Mouse (Mus musculus): ENCODE results near the gene Rhox4a2.
"Not testable (repeated sequence)": the region's sequence is repeated elsewhere in the genome, so short reads cannot be mapped to it uniquely, and the experiment has no call there.

The Rhox4a2 gene

GRCm38 (mm10) chrX:37390548-37390947 lies at the start of gene Rhox4a2:
Gene Rhox4a2, plus strand, starts transcription at chrX:37390848.
- in situ Hi-C loops (cut with MboI, MseI): loop anchor here (10.0 kb wide), 1 partner anchor 104 kb away; the partner anchor contains the start of gene Rhox2d

GRCm38 (mm10) chrX:37379728-37380127 lies 10.9 kb upstream of the Rhox4a2 start, which contains the start of gene Rhox3a2:
Gene Rhox3a2, plus strand, starts transcription at chrX:37380028.
- in situ Hi-C loops (cut with MboI, MseI): not testable (repeated sequence)

GRCm38 (mm10) chrX:37411767-37412166 lies 21.1 kb downstream of the Rhox4a2 start, which contains the start of gene Rhox2b:
Gene Rhox2b, plus strand, starts transcription at chrX:37412067.
- in situ Hi-C loops (cut with MboI, MseI): not testable (repeated sequence)

- in situ Hi-C loops (cut with MboI, MseI): not testable (repeated sequence)
Measured at GRCm38 (mm10) chrX:37432194-37432593, 41.5 kb downstream of the Rhox4a2 start, which contains the start of gene Rhox4b. Gene Rhox4b, plus strand, starts transcription at chrX:37432494.
